Mouse (Mus musculus) embryonic facial prominence, embryonic 13.5 days (tissue): ENCODE measurements around the gene Psme1. TPM values are rescaled to one million over a fixed set of nuclear protein-coding genes. Genes with fewer than 3 reads are reported as not detected.

ENCODE experiments used
- ATAC-seq: fragments of 200-750 bp; cut with Nextera tagmentation; 2 replicates; pipeline ENCODE4 v1.8.0; 2017; ENCODE audit warnings: low read depth; ENCODE audit not compliant: insufficient number of reproducible peaks, insufficient read depth, low FRiP score, low TSS enrichment
- H3K27ac ChIP-seq: fragments of 300-500 bp; sonication (generic); 2 replicates; pipeline ENCODE4 v1.5.1; 2015; ENCODE audit warnings: moderate library complexity, mild to moderate bottlenecking, inconsistent platforms
- H3K27me3 ChIP-seq: fragments of 300-500 bp; sonication (generic); 2 replicates; pipeline ENCODE4 v1.6.1; 2015; ENCODE audit warnings: mild to moderate bottlenecking, inconsistent platforms
- H3K36me3 ChIP-seq: fragments of 300-500 bp; sonication (generic); 2 replicates; pipeline ENCODE4 v1.6.1; 2015; ENCODE audit warnings: mild to moderate bottlenecking, inconsistent platforms
- H3K4me1 ChIP-seq: fragments of 300-500 bp; sonication (generic); 2 replicates; pipeline ENCODE4 v1.6.1; 2015; ENCODE audit warnings: inconsistent platforms
- H3K4me2 ChIP-seq: fragments of 300-500 bp; sonication (generic); 2 replicates; pipeline ENCODE4 v1.6.1; 2015; ENCODE audit warnings: moderate library complexity, mild to moderate bottlenecking, inconsistent platforms
- H3K4me3 ChIP-seq: fragments of 300-500 bp; sonication (generic); 2 replicates; pipeline ENCODE4 v1.5.1; 2015; ENCODE audit warnings: mild to moderate bottlenecking, inconsistent platforms
- H3K9ac ChIP-seq: fragments of 300-500 bp; sonication (generic); 2 replicates; pipeline ENCODE4 v1.6.1; 2015; ENCODE audit warnings: mild to moderate bottlenecking, inconsistent platforms
- H3K9me3 ChIP-seq: fragments of 300-500 bp; sonication (generic); 2 replicates; pipeline ENCODE4 v1.6.1; 2016; ENCODE audit warnings: inconsistent platforms
- WGBS: fragments of 180-500 bp; shearing (Covaris S2); methylation state at CpG from one replicate; pipeline ENCODE4 v1.1.7; 2015; ENCODE audit warnings: mixed read lengths; 5-methylcytosine and 5-hydroxymethylcytosine counted together
- polyA plus RNA-seq: library from polyadenylated mRNA; unstranded; fragments of >200 nt; fragmentation: Nextera tagmentation; extraction: Ambion mirVana; gene quantifications from 2 replicates; pipeline ENCODE4 v1.2.1, GENCODE M21; 2015

Gene Psme1
- 141 and 152 TPM in 2 replicates for polyA plus RNA-seq

GRCm38 (mm10) chr14:55577871-55578667 lies at the start of gene Psme1:
TSS of gene Psme1 (plus strand) at chr14:55578123.
- ATAC-seq = peak; percentile 89
- peak within 1 kb of the TSS; percentile 82 for H3K4me3 ChIP-seq
- peak within 1 kb of the TSS; percentile 73 for H3K4me2 ChIP-seq
- no peaks in the 10 kb centered on the region for H3K27me3 ChIP-seq
- peaks cover 26% of the 10 kb centered on the region for H3K36me3 ChIP-seq
- H3K9ac ChIP-seq = peak within 1 kb of the TSS; percentile 95
- under 1% methylated on average over 27 of the region's 32 CpGs for WGBS
- no peaks in the 10 kb centered on the region for H3K9me3 ChIP-seq
- peaks cover 14% of the 10 kb centered on the region for H3K4me1 ChIP-seq
- peak within 1 kb of the TSS; percentile 78 for H3K27ac ChIP-seq

DNA sequence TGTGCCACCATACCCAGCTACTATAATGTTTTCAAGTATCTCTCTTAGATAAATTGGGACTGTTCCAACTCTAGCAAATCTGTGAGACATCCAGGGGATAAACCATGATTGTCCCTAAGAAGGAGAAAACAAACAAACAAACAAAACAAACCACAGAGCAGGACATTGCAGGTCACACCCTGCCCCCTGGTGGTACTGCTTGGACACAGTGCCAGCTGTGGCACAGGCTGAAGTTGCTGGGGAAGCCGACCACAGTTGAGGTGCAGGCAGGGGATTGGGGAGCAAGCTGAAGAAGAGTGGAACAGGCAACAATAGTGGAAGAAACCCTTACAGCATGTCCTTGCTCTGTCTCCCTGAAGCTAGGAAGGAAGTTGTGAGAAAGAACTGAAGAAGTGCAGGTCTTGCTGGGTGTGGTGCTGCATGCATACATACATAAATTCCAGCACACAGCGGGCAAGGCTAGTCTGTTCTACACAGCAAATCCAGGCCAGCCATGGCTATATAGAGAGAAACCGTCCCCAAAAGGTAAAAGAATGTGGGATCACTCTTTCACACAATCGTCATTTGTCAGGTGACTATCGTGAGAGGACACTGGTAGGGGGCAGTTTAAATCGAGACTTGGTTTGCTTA lies 41.7 kb upstream of the Psme1 start:
- H3K9ac ChIP-seq = no peak overlapping the region
- no peak overlapping the region for H3K4me3 ChIP-seq
- WGBS = 50% methylated on average over 6 of the region's 6 CpGs
- no peak for ATAC-seq
- peaks cover 11% of the 10 kb centered on the region for H3K4me1 ChIP-seq
- 0 out of 2 replicates have a peak, but pooled peaks cover 2% of the 10 kb centered on the region for H3K27me3 ChIP-seq
- H3K27ac ChIP-seq = no peak overlapping the region
- H3K36me3 ChIP-seq = no peaks in the 10 kb centered on the region
- H3K4me2 ChIP-seq = no peak overlapping the region
- H3K9me3 ChIP-seq = no peaks in the 10 kb centered on the region

GRCm38 (mm10) chr14:55540067-55540786 lies 37.7 kb upstream of the Psme1 start, which contains the start of gene Pck2:
TSS of gene Pck2 (plus strand) at chr14:55540266.
- peak within 1 kb of the TSS; percentile 83 for H3K9ac ChIP-seq
- peaks cover 19% of the 10 kb centered on the region for H3K4me1 ChIP-seq
- ATAC-seq = peak; percentile 85
- peak within 1 kb of the TSS; percentile 91 for H3K27ac ChIP-seq
- H3K4me2 ChIP-seq = peak within 1 kb of the TSS; percentile 82
- peaks cover 20% of the 10 kb centered on the region for H3K36me3 ChIP-seq
- H3K9me3 ChIP-seq = no peaks in the 10 kb centered on the region
- 0% methylated on average over 32 of the region's 32 CpGs for WGBS
- H3K27me3 ChIP-seq = 0 out of 2 replicates have a peak, but pooled peaks cover 2% of the 10 kb centered on the region
- peak within 1 kb of the TSS; percentile 61 for H3K4me3 ChIP-seq

DNA sequence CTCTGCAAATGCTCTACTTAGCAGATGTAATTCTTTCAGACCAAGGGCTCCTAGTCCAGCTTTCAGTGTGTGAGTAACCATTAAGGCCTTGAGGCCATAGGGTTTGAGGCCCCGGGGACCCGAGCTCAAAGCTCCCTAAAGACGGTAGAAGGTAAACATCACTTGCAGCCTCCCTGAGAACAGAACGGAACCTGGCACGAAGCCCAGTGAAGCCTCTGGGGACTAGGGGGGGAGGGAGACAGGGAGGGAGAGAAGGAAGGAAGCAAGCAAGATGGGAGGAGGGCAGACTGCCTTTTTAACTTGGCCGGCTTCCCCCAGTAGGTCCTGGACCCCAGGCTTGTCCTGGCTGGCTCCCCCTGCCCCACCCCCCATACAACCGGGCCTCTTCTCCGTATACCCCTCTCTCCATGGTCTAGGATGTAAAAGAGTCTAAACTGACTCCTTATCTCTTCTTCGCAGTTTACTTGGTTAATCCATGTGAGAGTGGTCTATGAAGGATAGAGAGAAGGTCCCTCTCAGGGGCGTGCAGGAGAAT lies 37.1 kb upstream of the Psme1 start:
- H3K36me3 ChIP-seq = peaks cover 26% of the 10 kb centered on the region
- H3K27ac ChIP-seq = peak overlapping the region; percentile 91
- peak overlapping the region; percentile 61 for H3K4me3 ChIP-seq
- peak; percentile 53 for ATAC-seq
- H3K4me2 ChIP-seq = peak overlapping the region; percentile 82
- peaks cover 19% of the 10 kb centered on the region for H3K4me1 ChIP-seq
- WGBS = 2% methylated on average over 10 of the region's 10 CpGs
- peak overlapping the region; percentile 83 for H3K9ac ChIP-seq
- H3K27me3 ChIP-seq = 0 out of 2 replicates have a peak, but pooled peaks cover 2% of the 10 kb centered on the region
- H3K9me3 ChIP-seq = no peaks in the 10 kb centered on the region

DNA sequence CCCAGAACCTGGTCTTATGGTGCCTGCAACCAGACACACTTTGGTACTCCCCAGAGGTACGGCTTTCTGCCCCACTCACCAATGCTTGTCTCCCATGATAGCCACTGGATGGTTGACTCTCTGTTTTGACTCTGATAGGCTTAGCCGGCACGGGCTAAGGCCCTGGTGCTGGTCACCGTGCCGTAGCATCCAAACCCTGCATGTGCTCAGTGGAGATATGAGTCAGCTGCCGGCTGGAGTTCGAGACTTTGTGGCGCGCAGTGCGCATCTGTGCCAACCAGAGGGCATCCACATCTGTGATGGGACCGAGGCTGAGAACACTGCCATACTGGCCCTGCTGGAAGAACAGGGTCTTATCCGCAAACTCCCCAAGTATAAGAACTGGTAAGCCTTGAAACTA lies 35.7 kb upstream of the Psme1 start:
- peaks cover 38% of the 10 kb centered on the region for H3K36me3 ChIP-seq
- no peak for ATAC-seq
- H3K9ac ChIP-seq = no peak overlapping the region
- H3K27me3 ChIP-seq = 0 out of 2 replicates have a peak, but pooled peaks cover 2% of the 10 kb centered on the region
- WGBS = 96% methylated on average over 12 of the region's 12 CpGs
- H3K27ac ChIP-seq = no peak overlapping the region
- H3K4me1 ChIP-seq = peaks cover 19% of the 10 kb centered on the region
- H3K4me3 ChIP-seq = no peak overlapping the region
- no peak overlapping the region for H3K4me2 ChIP-seq
- no peaks in the 10 kb centered on the region for H3K9me3 ChIP-seq

- Histone ChIP-seq H3K4me3 (no peak overlapping the region), H3K9me3 (no peaks in the 10 kb centered on the region), H3K9ac (no peak overlapping the region), H3K27ac (no peak overlapping the region), H3K36me3 (peaks cover 57% of the 10 kb centered on the region), H3K27me3 (no peaks in the 10 kb centered on the region), H3K4me2 (no peak overlapping the region), H3K4me1 (peaks cover 19% of the 10 kb centered on the region)
- WGBS = 85% methylated on average over 9 of the region's 9 CpGs
- no peak for ATAC-seq
These were observed 33.6 kb upstream of the Psme1 start for GRCm38 (mm10) chr14:55544334-55544733.

DNA sequence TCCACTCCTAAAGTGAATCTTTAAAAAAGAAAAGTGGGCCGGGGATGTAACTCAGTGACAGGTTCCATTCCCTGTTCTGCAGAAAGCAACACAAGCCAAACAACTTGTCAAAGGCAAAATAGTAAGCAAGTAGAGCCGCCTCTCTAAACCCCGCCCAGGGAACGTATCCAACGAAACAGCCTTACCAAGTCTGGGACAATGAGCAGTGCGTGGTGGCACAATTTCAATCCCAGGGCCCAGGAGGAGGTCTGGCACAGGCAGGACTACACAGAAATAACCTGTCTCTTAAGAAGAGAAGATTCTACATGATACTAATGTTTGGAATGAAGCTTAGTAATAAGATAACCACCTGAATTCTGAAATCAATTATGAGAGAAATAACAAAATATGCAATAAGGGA lies 27.7 kb upstream of the Psme1 start:
- no peak overlapping the region for H3K27ac ChIP-seq
- no peaks in the 10 kb centered on the region for H3K27me3 ChIP-seq
- H3K4me3 ChIP-seq = no peak overlapping the region
- no peaks in the 10 kb centered on the region for H3K9me3 ChIP-seq
- H3K4me2 ChIP-seq = no peak overlapping the region
- ATAC-seq = no peak
- no peak overlapping the region for H3K9ac ChIP-seq
- H3K4me1 ChIP-seq = no peaks in the 10 kb centered on the region
- H3K36me3 ChIP-seq = peaks cover 39% of the 10 kb centered on the region
- WGBS = 87% methylated on average over 6 of the region's 6 CpGs

DNA sequence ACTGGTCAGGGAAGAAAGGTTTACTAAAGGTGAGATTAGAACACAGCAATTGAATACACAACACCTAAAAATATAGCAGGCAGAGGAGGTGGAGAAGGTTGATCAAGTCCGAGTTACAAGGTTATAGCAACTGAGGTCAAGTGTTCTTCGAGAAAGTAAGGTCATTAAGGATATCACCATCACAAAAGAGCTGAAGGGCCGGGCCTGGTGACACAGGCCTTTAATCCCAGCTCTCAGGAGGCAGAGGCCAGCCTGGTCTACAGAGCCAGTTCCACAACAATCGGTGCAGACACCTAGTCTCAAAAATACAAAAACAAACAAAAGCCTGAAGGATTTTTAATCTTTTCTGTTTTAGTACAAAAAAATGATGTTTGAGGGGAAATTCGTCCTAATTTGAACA lies 26.6 kb upstream of the Psme1 start:
- Histone ChIP-seq H3K27me3 (no peaks in the 10 kb centered on the region), H3K9ac (no peak overlapping the region), H3K27ac (no peak overlapping the region), H3K36me3 (peaks cover 28% of the 10 kb centered on the region), H3K9me3 (no peaks in the 10 kb centered on the region), H3K4me1 (no peaks in the 10 kb centered on the region), H3K4me3 (no peak overlapping the region), H3K4me2 (no peak overlapping the region)
- WGBS = 71% methylated on average over 5 of the region's 5 CpGs
- ATAC-seq = no peak

GRCm38 (mm10) chr14:55551794-55552193 lies 26.1 kb upstream of the Psme1 start:
- 90% methylated on average over 8 of the region's 8 CpGs for WGBS
- 0 out of 2 replicates have a peak, but pooled peaks cover under 1% of the 10 kb centered on the region for H3K4me1 ChIP-seq
- H3K27ac ChIP-seq = no peak overlapping the region
- H3K4me3 ChIP-seq = no peak overlapping the region
- H3K9me3 ChIP-seq = no peaks in the 10 kb centered on the region
- no peak overlapping the region for H3K4me2 ChIP-seq
- ATAC-seq = no peak
- H3K27me3 ChIP-seq = no peaks in the 10 kb centered on the region
- no peak overlapping the region for H3K9ac ChIP-seq
- peaks cover 25% of the 10 kb centered on the region for H3K36me3 ChIP-seq

DNA sequence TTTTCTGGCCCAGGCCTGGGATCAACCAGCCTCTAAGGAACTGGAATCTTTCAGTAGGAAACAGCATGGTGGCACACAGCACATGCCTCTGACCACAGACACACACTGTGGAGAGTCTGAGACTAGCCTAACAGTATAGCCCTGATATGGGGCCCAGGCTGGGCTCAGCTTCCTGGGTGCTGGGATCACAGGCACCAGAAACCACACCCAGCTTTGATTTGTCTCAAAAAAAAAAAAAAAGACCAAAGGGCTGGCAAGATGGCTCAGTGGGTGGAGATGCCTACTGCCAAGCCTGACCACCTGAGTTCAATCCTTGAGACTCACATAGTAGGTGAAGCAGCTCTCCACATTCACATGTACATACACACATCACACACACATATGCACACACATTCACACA lies 23.3 kb upstream of the Psme1 start:
- H3K27ac ChIP-seq = no peak overlapping the region
- no peak for ATAC-seq
- 0 out of 2 replicates have a peak, but pooled peaks cover 5% of the 10 kb centered on the region for H3K4me1 ChIP-seq
- H3K4me2 ChIP-seq = no peak overlapping the region
- H3K9ac ChIP-seq = no peak overlapping the region
- no peak overlapping the region for H3K4me3 ChIP-seq
- H3K36me3 ChIP-seq = no peaks in the 10 kb centered on the region
- no peaks in the 10 kb centered on the region for H3K9me3 ChIP-seq
- no peaks in the 10 kb centered on the region for H3K27me3 ChIP-seq

DNA sequence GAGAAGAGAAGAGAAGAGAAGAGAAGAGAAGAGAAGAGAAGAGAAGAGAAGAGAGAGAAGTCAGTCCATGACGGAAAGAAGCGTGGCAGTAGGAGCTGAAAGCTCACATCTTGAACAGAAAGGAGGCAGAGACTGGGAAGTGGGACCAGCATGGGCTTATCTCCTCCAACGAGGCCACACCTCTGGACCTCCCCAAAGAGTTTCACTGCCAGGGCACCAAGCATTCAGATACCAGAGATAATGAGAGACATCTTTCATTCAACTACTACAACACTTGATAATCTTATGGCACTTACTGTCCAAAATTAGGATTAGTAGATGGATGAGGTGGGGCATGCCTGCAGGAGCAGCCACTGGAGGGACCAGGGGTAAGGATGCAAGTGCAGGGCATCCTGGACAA lies 22.1 kb upstream of the Psme1 start:
- Histone ChIP-seq H3K27me3 (no peaks in the 10 kb centered on the region), H3K9ac (no peak overlapping the region), H3K27ac (no peak overlapping the region), H3K9me3 (no peaks in the 10 kb centered on the region), H3K4me1 (0 out of 2 replicates have a peak, but pooled peaks cover 5% of the 10 kb centered on the region), H3K4me3 (no peak overlapping the region), H3K36me3 (no peaks in the 10 kb centered on the region), H3K4me2 (no peak overlapping the region)
- WGBS = 85% methylated on average over 3 of the region's 3 CpGs
- no peak for ATAC-seq
